Mouse (Mus musculus) lung, postnatal 0 days (tissue): Measurements from ENCODE around the gene Gins3.

Experiments
- CTCF ChIP-seq: IDR thresholded peaks from 2 replicates; pipeline ENCODE4 v1.5.1; 2016; ENCODE audit warnings: antibody characterized with exemption, mild to moderate bottlenecking
- EP300 ChIP-seq: IDR thresholded peaks from 2 replicates; pipeline ENCODE4 v1.6.1; 2016; ENCODE audit warnings: antibody characterized with exemption, mild to moderate bottlenecking, control low read depth

GRCm38 (mm10) chr8:95672811-95673210 lies 39.6 kb downstream of the Gins3 start:
- TF ChIP-seq CTCF (no peak), EP300 (no peak)
